Mouse (Mus musculus) C2C12 (cell line): ENCODE data around the gene Atn1. TPM values are rescaled to one million over a fixed set of nuclear protein-coding genes. Genes with fewer than 3 reads are reported as not detected.

Experiments used
- H3K27me3 ChIP-seq: one replicate; pipeline ENCODE4 v1.6.1; 2011; ENCODE audit not compliant: control insufficient read depth, insufficient read depth, insufficient read length
- H3K36me3 ChIP-seq: one replicate; pipeline ENCODE4 v1.6.1; 2011; ENCODE audit not compliant: control insufficient read depth, insufficient read depth
- H3K4me3 ChIP-seq: one replicate; pipeline ENCODE4 v1.5.1; 2011; ENCODE audit warnings: mild to moderate bottlenecking, control low read depth; ENCODE audit not compliant: poor library complexity, insufficient read depth, severe bottlenecking
- H3K79me2 ChIP-seq: one replicate; pipeline ENCODE4 v1.6.1; 2011; ENCODE audit not compliant: control insufficient read depth, insufficient read depth
- H3K79me3 ChIP-seq: one replicate; pipeline ENCODE4 v1.6.1; 2011; ENCODE audit warnings: low read depth, control low read depth
- H3ac ChIP-seq: one replicate; pipeline ENCODE3; 2011; ENCODE audit warnings: low read depth; ENCODE audit not compliant: control insufficient read depth, insufficient read length
- CEBPB ChIP-seq: IDR thresholded peaks from one replicate; pipeline ENCODE4 v1.6.1; 2011; ENCODE audit warnings: low read depth, mild to moderate bottlenecking, control low read depth, moderate library complexity
- CTCF ChIP-seq: IDR thresholded peaks from one replicate; pipeline ENCODE4 v1.5.1; 2011; ENCODE audit not compliant: control insufficient read depth, insufficient read depth, insufficient read length
- FOSL1 ChIP-seq: IDR thresholded peaks from one replicate; pipeline ENCODE4 v1.8.0; 2011; ENCODE audit warnings: mild to moderate bottlenecking, low read length; ENCODE audit not compliant: poor library complexity, insufficient read depth, severe bottlenecking
- MAX ChIP-seq: IDR thresholded peaks from one replicate; pipeline ENCODE4 v1.6.1; 2011; ENCODE audit warnings: mild to moderate bottlenecking, control low read depth
- MYOD1 ChIP-seq: IDR thresholded peaks from one replicate; pipeline ENCODE4 v1.6.1; 2011; ENCODE audit warnings: low read depth; ENCODE audit not compliant: control insufficient read depth, insufficient read length
- MYOG ChIP-seq: IDR thresholded peaks from one replicate; pipeline ENCODE4 v1.6.1; 2011; ENCODE audit not compliant: control insufficient read depth, insufficient read length; ENCODE audit errors: extremely low read depth
- USF1 ChIP-seq: IDR thresholded peaks from one replicate; pipeline ENCODE4 v1.6.1; 2011; ENCODE audit warnings: low read depth, mild to moderate bottlenecking, control low read depth, moderate library complexity
- polyA plus RNA-seq: library from polyadenylated mRNA; unstranded; fragments of >200 nt; fragmentation: generic; extraction: Trizol; gene quantifications from one replicate; pipeline ENCODE4 v1.2.1, GENCODE M21; 2012; ENCODE audit warnings: missing spikeins

Atn1 gene
- polyA plus RNA-seq, 1 experiment, result 47.0 TPM

DNA sequence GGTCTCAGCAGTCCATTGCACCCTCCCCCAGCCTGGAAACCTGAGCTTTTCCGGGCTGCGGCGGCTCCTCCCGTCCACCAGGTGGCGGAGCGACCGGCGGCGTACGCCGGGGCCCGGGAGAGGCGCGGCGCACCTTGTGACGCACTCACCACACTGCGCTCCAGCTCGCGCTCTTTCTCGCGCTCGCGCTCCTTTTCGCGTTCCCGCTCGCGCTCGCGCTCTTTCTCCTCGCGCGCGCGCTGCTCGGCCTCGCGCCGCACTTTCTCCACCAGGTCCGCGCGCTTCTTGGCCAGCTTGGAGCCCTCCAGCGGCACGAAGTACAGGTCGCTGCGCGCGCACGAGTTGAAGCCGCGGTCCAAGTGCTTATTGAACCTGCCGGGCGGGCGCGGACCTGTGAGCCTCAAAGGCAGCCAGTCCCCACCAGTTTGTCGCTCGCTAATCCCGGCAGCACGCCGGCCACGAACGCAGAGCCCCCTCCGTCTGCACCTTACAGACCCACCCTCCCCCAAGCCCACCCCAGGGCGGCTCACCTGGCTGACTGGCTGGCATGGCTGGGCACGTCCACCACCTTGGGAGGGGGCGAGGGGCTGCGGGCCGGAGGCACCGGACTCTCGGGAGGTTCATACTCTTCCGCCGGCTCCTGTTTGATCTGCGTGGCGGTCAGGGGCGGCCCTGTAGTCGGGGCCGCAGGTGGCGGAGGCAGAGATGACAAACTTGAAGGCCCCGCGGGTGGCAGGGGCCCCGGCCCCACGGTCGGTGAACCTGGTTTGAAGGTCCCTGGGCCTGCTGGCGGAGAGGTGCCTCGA, 10.6 kb downstream of the Atn1 start:
- TF ChIP-seq FOSL1 (no peak), CTCF (peak; percentile 90), MYOD1 (no peak), MAX (peak; percentile 57)
- H3ac ChIP-seq, result peak overlapping the region; percentile 56
- H3K27me3 ChIP-seq, result no peaks in the 10 kb centered on the region
- H3K36me3 ChIP-seq, result peaks cover 54% of the 10 kb centered on the region
- H3K4me3 ChIP-seq, result no peak overlapping the region
- H3K79me3 ChIP-seq, result peaks cover 12% of the 10 kb centered on the region
- H3K79me2 ChIP-seq, result peaks cover 18% of the 10 kb centered on the region

DNA sequence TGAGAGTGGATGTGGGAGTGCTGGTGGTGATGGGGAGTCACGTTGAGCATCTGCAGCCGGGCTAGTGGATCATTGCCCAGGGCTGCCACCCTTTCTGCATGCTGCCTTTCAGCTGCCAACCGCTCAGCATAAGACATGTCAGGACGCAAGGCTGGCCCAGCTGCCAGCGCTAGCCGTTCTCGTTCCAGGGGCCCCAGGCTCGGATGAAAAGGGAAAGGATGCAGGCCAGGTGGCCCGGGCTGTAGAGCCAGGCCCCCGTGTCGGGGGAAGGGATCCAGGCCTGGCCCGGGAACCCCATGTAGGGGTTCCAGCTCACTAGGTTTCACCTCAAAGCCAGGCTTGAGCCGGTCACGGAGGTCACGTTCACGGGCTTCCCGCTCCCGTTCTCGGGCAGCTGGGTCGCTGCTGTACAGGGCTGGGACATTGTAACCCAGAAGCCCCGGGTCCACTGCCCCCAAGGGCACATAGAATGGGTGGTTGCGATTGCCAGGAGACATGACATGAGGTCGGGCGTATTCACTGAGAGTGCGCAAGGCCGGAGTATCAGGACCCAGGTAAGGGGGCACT, 11.5 kb downstream of the Atn1 start:
- Histone ChIP-seq H3K79me3 (peaks cover 7% of the 10 kb centered on the region), H3K36me3 (peaks cover 47% of the 10 kb centered on the region)
- TF ChIP-seq MYOD1, result no peak
- TF ChIP-seq MYOG, result no peak
- TF ChIP-seq CTCF, result no peak
- TF ChIP-seq FOSL1, result no peak
- TF ChIP-seq USF1, result no peak
- no peak for TF ChIP-seq CEBPB
- TF ChIP-seq MAX, result no peak

DNA sequence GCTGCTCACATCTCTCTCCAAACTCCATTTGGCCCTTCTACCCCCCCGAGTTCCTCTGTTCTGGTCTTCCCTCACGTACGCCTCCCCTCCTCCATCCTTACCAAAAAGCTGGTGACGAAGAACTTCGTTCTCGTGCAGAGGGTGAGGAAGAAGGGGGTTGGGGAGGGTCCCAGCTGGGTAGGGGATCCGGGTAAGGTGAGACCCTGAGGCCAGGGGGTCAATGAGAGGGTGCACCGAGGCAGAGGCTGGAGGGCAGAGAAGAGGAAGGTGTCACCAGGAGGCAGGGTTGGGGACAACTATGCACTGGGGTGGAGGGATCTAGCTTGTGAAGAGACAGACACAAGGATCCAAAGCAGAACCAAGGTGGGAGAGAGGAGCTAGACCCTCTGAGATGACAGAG, 12.7 kb downstream of the Atn1 start:
- Histone ChIP-seq H3ac (no peak overlapping the region), H3K36me3 (peaks cover 37% of the 10 kb centered on the region), H3K79me2 (peaks cover 10% of the 10 kb centered on the region), H3K4me3 (no peak overlapping the region), H3K79me3 (no peaks in the 10 kb centered on the region), H3K27me3 (no peaks in the 10 kb centered on the region)
- no peak for TF ChIP-seq MYOG
- no peak for TF ChIP-seq FOSL1
- TF ChIP-seq USF1, result no peak
- no peak for TF ChIP-seq MYOD1
- TF ChIP-seq MAX, result no peak
- no peak for TF ChIP-seq CEBPB
- TF ChIP-seq CTCF, result no peak

More for the DNA sequence above, 11.5 kb downstream of the Atn1 start:
- Histone ChIP-seq H3K27me3 (no peaks in the 10 kb centered on the region), H3ac (peak overlapping the region; percentile 19), H3K4me3 (no peak overlapping the region), H3K79me2 (peaks cover 11% of the 10 kb centered on the region)

DNA sequence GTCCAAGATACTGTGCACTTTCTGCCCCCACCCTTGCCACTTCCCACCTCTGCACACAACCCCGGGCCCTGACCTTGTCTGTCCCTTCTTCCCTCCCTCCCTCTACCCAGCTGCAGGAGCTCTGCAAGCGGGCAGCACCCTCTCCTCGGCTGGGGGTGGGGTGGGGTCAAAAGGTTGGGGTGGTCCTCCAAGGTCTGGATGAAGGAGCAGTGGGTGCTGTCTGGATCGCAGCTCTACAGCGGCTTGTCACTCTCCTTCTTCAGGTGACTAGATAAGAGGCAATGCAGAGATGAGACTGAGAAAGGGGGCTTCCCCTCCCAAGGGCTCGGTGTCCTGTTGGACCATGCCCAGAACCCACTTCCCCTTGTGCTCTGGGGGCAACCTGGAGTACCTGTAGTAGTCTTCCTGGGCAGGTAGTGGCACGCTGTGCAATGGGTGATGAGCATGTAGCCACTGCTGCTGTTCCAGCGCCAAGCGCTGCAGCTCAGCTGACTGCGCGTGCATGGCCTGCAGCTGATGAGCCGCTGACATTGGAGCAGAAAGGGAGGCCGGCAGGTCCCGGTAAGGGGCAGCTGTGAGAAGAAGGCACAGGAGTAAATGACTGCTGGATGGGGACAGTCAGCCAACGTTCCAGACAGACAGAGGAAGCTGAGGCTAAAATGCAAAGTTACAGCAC, 13.3 kb downstream of the Atn1 start:
- no peak for TF ChIP-seq CTCF
- no peak for TF ChIP-seq CEBPB
- no peak for TF ChIP-seq USF1
- TF ChIP-seq FOSL1, result no peak
- TF ChIP-seq MYOG, result no peak
- no peak for TF ChIP-seq MYOD1
- TF ChIP-seq MAX, result no peak
- H3K27me3 ChIP-seq, result no peaks in the 10 kb centered on the region
- H3K79me3 ChIP-seq, result no peaks in the 10 kb centered on the region
- H3ac ChIP-seq, result no peak overlapping the region
- no peak overlapping the region for H3K4me3 ChIP-seq
- peaks cover 37% of the 10 kb centered on the region for H3K36me3 ChIP-seq
- peaks cover 10% of the 10 kb centered on the region for H3K79me2 ChIP-seq

DNA sequence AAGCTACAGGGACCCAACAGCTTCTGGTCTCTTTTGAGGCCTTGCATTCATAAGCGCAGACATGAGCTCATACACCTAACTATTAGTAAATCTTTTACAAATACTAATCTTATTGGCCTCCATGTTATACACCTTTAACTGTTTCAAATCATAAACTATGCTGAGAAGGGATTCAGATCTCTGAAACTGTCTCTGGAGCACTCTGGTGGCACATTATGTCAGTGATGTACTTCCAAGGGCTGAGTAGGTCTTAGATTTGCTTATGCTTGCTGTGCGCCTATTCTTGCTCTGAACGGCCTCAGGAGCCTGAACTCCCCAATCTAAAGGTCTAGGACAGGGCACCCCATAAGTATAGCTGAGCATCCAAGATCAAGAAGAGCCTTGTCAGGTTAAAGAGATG, 14.5 kb downstream of the Atn1 start:
- TF ChIP-seq USF1, result no peak
- H3K4me3 ChIP-seq, result no peak overlapping the region

More for the DNA sequence above, 14.5 kb downstream of the Atn1 start:
- Histone ChIP-seq H3K36me3 (peaks cover 33% of the 10 kb centered on the region), H3ac (peak overlapping the region; percentile 37), H3K79me3 (no peaks in the 10 kb centered on the region), H3K27me3 (no peaks in the 10 kb centered on the region), H3K79me2 (peaks cover 10% of the 10 kb centered on the region)
